ENCODE assay signal across 8 mouse cellular contexts in genomic region chr9:62343192-62343903, GRCm38 (mm10). TPM values are rescaled to one million over a fixed set of nuclear protein-coding genes. Genes with fewer than 3 reads are reported as not detected.
DNase-seq lines count a peak whose midpoint lies in the region; ATAC-seq lines count a peak whose summit lies in the region.

No protein-coding gene starts in this region.

- peak overlapping the region; percentile 72 for H3K4me3 ChIP-seq in embryonic facial prominence, embryonic 14.5 days (ENCODE audit: low read depth, low read length)
- H3K4me3 ChIP-seq in heart, embryonic 11.5 days (ENCODE audit: low read depth, low read length) = peak overlapping the region; percentile 93
- H3K4me3 ChIP-seq in kidney, embryonic 14.5 days (ENCODE audit: low read length) = peak overlapping the region; percentile 81
- H3K4me3 ChIP-seq in liver, embryonic 11.5 days (ENCODE audit: low read depth, low read length) = peak overlapping the region; percentile 88
- H3K4me3 ChIP-seq in stomach, embryonic 14.5 days (ENCODE audit: low read depth, low read length) = peak overlapping the region; percentile 86

- WGBS in embryonic facial prominence, embryonic 14.5 days = 2% methylated on average over 23 of the region's 56 CpGs
- WGBS in heart, embryonic 11.5 days (ENCODE audit: insufficient replicate concordance) = under 1% methylated on average over 50 of the region's 56 CpGs
- WGBS in kidney, embryonic 14.5 days = under 1% methylated on average over 50 of the region's 56 CpGs
- WGBS in liver, embryonic 11.5 days = 0% methylated on average over 48 of the region's 56 CpGs
- WGBS in stomach, embryonic 14.5 days = under 1% methylated on average over 55 of the region's 56 CpGs

- peaks cover 14% of the 10 kb centered on the region for H3K4me1 ChIP-seq in embryonic facial prominence, embryonic 14.5 days (ENCODE audit: control insufficient read depth, insufficient read depth, low read length)
- peaks cover 26% of the 10 kb centered on the region for H3K4me1 ChIP-seq in heart, embryonic 11.5 days (ENCODE audit: control insufficient read depth, insufficient read depth, low read length)
- peaks cover 24% of the 10 kb centered on the region for H3K4me1 ChIP-seq in kidney, embryonic 14.5 days (ENCODE audit: control insufficient read depth, insufficient read depth, low read length)
- peaks cover 39% of the 10 kb centered on the region for H3K4me1 ChIP-seq in liver, embryonic 11.5 days (replicated peaks; ENCODE audit: control insufficient read depth, insufficient read depth, low read length)
- peaks cover 20% of the 10 kb centered on the region for H3K4me1 ChIP-seq in stomach, embryonic 14.5 days (ENCODE audit: control insufficient read depth, insufficient read depth, low read length)

- H3K9me3 ChIP-seq in embryonic facial prominence, embryonic 14.5 days (ENCODE audit: control insufficient read depth, low read length) = no peaks in the 10 kb centered on the region
- no peaks in the 10 kb centered on the region for H3K9me3 ChIP-seq in heart, embryonic 11.5 days (replicated peaks; ENCODE audit: control insufficient read depth, low read length)
- H3K9me3 ChIP-seq in kidney, embryonic 14.5 days (ENCODE audit: control insufficient read depth, low read length) = no peaks in the 10 kb centered on the region
- H3K9me3 ChIP-seq in liver, embryonic 11.5 days (ENCODE audit: control insufficient read depth, low read length) = no peaks in the 10 kb centered on the region
- H3K9me3 ChIP-seq in stomach, embryonic 14.5 days (ENCODE audit: control insufficient read depth, low read depth, low read length) = no peaks in the 10 kb centered on the region

- H3K27ac ChIP-seq in embryonic facial prominence, embryonic 14.5 days (replicated peaks; ENCODE audit: low read depth, low read length) = peak overlapping the region; percentile 99
- peak overlapping the region; percentile 99 for H3K27ac ChIP-seq in heart, embryonic 11.5 days (ENCODE audit: low read depth, low read length)
- peak overlapping the region; percentile 100 for H3K27ac ChIP-seq in kidney, embryonic 14.5 days (ENCODE audit: low read depth, low read length)
- peak overlapping the region; percentile 98 for H3K27ac ChIP-seq in liver, embryonic 11.5 days (ENCODE audit: low read depth, low read length)
- H3K27ac ChIP-seq in stomach, embryonic 14.5 days (ENCODE audit: low read length) = peak overlapping the region; percentile 98

- peak; percentile 76 to 80 for DNase-seq in B cell, adult 2 months
- DNase-seq in adrenal gland, postnatal 10 days = peak; percentile 88
- peak; percentile 84 for DNase-seq in embryonic facial prominence, embryonic 14.5 days (ENCODE audit: low spot score)
- DNase-seq in liver, embryonic 11.5 days (ENCODE audit: low spot score) = peak; percentile 81

- no peaks in the 10 kb centered on the region for H3K36me3 ChIP-seq in embryonic facial prominence, embryonic 14.5 days (ENCODE audit: control insufficient read depth, insufficient read depth, low read length)
- H3K36me3 ChIP-seq in heart, embryonic 11.5 days (ENCODE audit: control insufficient read depth, insufficient read depth, low read length) = no peaks in the 10 kb centered on the region
- no peaks in the 10 kb centered on the region for H3K36me3 ChIP-seq in kidney, embryonic 14.5 days (ENCODE audit: control insufficient read depth, insufficient read depth, low read length)
- no peaks in the 10 kb centered on the region for H3K36me3 ChIP-seq in liver, embryonic 11.5 days (ENCODE audit: control insufficient read depth, insufficient read depth, low read length)
- no peaks in the 10 kb centered on the region for H3K36me3 ChIP-seq in stomach, embryonic 14.5 days (ENCODE audit: control insufficient read depth, insufficient read depth, low read length)

- no peaks in the 10 kb centered on the region for H3K27me3 ChIP-seq in embryonic facial prominence, embryonic 14.5 days (replicated peaks; ENCODE audit: control insufficient read depth, insufficient read depth, low read length)
- no peaks in the 10 kb centered on the region for H3K27me3 ChIP-seq in heart, embryonic 11.5 days (ENCODE audit: control insufficient read depth, insufficient read depth, low read length)
- no peaks in the 10 kb centered on the region for H3K27me3 ChIP-seq in kidney, embryonic 14.5 days (ENCODE audit: control insufficient read depth, insufficient read depth, low read length)
- H3K27me3 ChIP-seq in liver, embryonic 11.5 days (replicated peaks; ENCODE audit: control insufficient read depth, insufficient read depth, low read length) = no peaks in the 10 kb centered on the region
- H3K27me3 ChIP-seq in stomach, embryonic 14.5 days (ENCODE audit: control insufficient read depth, insufficient read depth, low read length) = no peaks in the 10 kb centered on the region

- H3K9ac ChIP-seq in embryonic facial prominence, embryonic 14.5 days (ENCODE audit: low read depth, low read length) = peak overlapping the region; percentile 98
- peak overlapping the region; percentile 100 for H3K9ac ChIP-seq in heart, embryonic 11.5 days (ENCODE audit: low read depth, low read length)
- peak overlapping the region; percentile 99 for H3K9ac ChIP-seq in kidney, embryonic 14.5 days (ENCODE audit: low read depth, low read length)
- H3K9ac ChIP-seq in liver, embryonic 11.5 days (ENCODE audit: low read depth, low read length) = peak overlapping the region; percentile 83
- peak overlapping the region; percentile 97 for H3K9ac ChIP-seq in stomach, embryonic 14.5 days (replicated peaks; ENCODE audit: low read depth, low read length)

- ATAC-seq in embryonic facial prominence, embryonic 14.5 days (ENCODE audit: low read depth) = peak; percentile 51
- ATAC-seq in heart, embryonic 11.5 days (replicated peaks; ENCODE audit: insufficient number of reproducible peaks, low FRiP score, low TSS enrichment) = 0 out of 2 replicates have a peak, but pooled peaks have one; percentile 14
- peak; percentile 53 for ATAC-seq in kidney, embryonic 14.5 days (ENCODE audit: low FRiP score, low TSS enrichment)
- peak; percentile 25; the same call in 1 of the 2 replicates for ATAC-seq in liver, embryonic 11.5 days (replicated peaks; ENCODE audit: low FRiP score)
- peak; percentile 18 for ATAC-seq in monocyte, adult 5-6 weeks (replicated peaks; ENCODE audit: insufficient number of reproducible peaks, low FRiP score, low TSS enrichment, poor library complexity, severe bottlenecking)
- peak; percentile 37; the same call in 1 of the 2 replicates for ATAC-seq in stomach, embryonic 14.5 days (ENCODE audit: insufficient number of reproducible peaks, insufficient read depth, low FRiP score, low read depth)

- peak overlapping the region; percentile 84 for H3K4me2 ChIP-seq in embryonic facial prominence, embryonic 14.5 days (ENCODE audit: low read depth, low read length)
- peak overlapping the region; percentile 93 for H3K4me2 ChIP-seq in heart, embryonic 11.5 days
- H3K4me2 ChIP-seq in kidney, embryonic 14.5 days (replicated peaks; ENCODE audit: low read depth, low read length) = peak overlapping the region; percentile 63
- H3K4me2 ChIP-seq in liver, embryonic 11.5 days = peak overlapping the region; percentile 91
- H3K4me2 ChIP-seq in stomach, embryonic 14.5 days (replicated peaks; ENCODE audit: low read depth, low read length) = peak overlapping the region; percentile 76

RNA-seq across cellular contexts. Expression of gene Anp32a, which starts 2.3 kb away (rescaled TPM):
- total RNA-seq in adrenal gland, postnatal 10 days (2021) = 100 to 1,000 TPM; 274 to 316 TPM
- polyA plus RNA-seq in embryonic facial prominence, embryonic 14.5 days (2014; fragmentation: Nextera tagmentation; extraction: Ambion mirVana) = 107 and 112 TPM in 2 replicates
- 108 and 120 TPM in 2 replicates for polyA plus RNA-seq in heart, embryonic 11.5 days (2014; fragmentation: Nextera tagmentation; extraction: Ambion mirVana)
- polyA plus RNA-seq in kidney, embryonic 14.5 days (2014; fragmentation: Nextera tagmentation; extraction: Ambion mirVana) = 155 and 214 TPM in 2 replicates
- 107 and 112 TPM in 2 replicates for polyA plus RNA-seq in liver, embryonic 11.5 days (2014; fragmentation: Nextera tagmentation; extraction: Ambion mirVana)
- total RNA-seq in monocyte, adult 5-6 weeks (2017) = 648 to 883 TPM (median 742 TPM) in 3 replicates
- polyA plus RNA-seq in stomach, embryonic 14.5 days (2014; fragmentation: Nextera tagmentation; extraction: Ambion mirVana) = 108 and 118 TPM in 2 replicates

Comparison
In these comparisons a context has a peak if more than half of its experiments do, and no peak if none do; other contexts are left out.
1. Peak in every context shown above with its lines: DNase-seq, ATAC-seq, H3K4me3 ChIP-seq and H3K27ac ChIP-seq.